Mouse (Mus musculus) brain, embryonic 14.5 days (tissue): ENCODE results near the gene Clmn. TPM values are rescaled to one million over a fixed set of nuclear protein-coding genes. Genes with fewer than 3 reads are reported as not detected.

Experiments
- DNase-seq: peaks from one replicate; pipeline ENCODE4 v3.0.0-alpha.2; 2011; ENCODE audit warnings: low read depth
- CTCF ChIP-seq: fragments of 200-500 bp; IDR thresholded peaks from 2 replicates; pipeline ENCODE4 v1.5.1; 2012; ENCODE audit warnings: inconsistent platforms, mild to moderate bottlenecking, moderate library complexity, borderline replicate concordance; ENCODE audit not compliant: insufficient read depth, insufficient read length; ENCODE audit errors: extremely low read depth
- POLR2A ChIP-seq: fragments of 200-500 bp; IDR thresholded peaks from 2 replicates; pipeline ENCODE4 v1.6.1; 2012; ENCODE audit warnings: mild to moderate bottlenecking, inconsistent platforms, borderline replicate concordance; ENCODE audit not compliant: poor library complexity, insufficient read depth, insufficient read length, severe bottlenecking; ENCODE audit errors: extremely low read depth
- polyA plus RNA-seq: library from polyadenylated mRNA; depleted of rRNA; stranded (reverse); fragments of >200 nt; gene quantifications from 2 replicates; pipeline ENCODE4 v1.2.3, GENCODE M21; 2012

The Clmn gene
- polyA plus RNA-seq, 1 experiment = 3.2 TPM

DNA sequence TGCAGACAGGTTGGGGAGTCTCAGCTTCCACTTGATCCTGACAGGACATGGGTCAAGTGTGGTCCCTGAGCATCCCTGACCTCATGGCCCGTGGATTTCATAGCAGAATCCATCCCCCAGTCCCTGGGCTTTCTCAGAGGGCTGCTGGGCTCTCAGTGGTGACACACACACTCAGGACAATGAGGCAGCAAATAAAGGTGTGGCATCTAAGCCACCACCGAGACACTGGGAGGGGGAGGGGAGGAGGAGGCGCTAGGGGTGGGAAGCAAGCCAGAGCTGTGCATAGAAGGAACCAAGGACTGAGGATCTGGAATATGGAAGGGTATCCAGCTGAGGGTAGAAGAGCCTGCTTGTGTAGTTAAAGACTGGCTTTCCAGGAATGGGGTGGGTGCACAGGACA is 11.2 kb upstream of the Clmn start:
- no peak for DNase-seq
- TF ChIP-seq CTCF = no peak
- no peak for TF ChIP-seq POLR2A

DNA sequence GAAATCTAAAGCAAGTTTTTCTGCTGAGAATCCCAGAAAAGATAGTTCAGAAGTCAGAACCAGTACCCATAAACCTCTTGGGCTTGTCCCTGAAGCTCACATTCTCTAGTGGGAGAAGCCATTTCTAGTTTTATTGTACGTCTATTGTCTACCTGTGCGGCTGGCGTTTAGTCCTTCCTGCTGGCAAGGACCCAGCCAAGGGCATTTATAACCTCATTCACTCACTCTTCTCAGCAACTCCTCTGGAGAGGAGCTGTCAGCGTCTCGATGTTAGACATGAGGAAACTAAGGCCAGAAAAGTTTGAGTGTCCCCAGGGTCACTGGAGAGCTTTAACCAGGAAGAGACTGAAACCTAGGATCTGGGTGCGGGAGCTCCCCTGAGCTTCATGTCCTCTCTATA is 7.1 kb upstream of the Clmn start:
- TF ChIP-seq POLR2A (no peak), CTCF (no peak)
- no peak for DNase-seq

DNA sequence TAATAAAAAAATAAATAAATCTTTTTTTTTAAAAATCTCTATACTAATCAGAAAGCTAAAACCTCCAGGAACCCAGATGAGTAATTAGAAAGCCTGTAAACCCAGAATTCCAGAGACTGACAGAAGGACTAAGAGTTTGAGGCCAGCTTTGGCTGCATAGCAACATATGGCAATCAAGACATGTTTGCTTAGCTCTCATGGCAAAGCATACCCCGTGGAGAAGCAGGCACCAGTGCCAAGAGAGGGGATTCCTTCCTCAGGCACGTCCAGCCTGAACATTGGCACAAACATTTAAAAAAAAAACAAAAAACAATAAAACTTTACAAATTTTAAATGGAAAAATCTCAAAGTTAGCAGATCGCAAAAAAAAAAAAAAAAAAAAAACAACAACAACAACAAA is 4.9 kb upstream of the Clmn start:
- DNase-seq = peak; percentile 53
- TF ChIP-seq POLR2A (no peak), CTCF (no peak)

DNA sequence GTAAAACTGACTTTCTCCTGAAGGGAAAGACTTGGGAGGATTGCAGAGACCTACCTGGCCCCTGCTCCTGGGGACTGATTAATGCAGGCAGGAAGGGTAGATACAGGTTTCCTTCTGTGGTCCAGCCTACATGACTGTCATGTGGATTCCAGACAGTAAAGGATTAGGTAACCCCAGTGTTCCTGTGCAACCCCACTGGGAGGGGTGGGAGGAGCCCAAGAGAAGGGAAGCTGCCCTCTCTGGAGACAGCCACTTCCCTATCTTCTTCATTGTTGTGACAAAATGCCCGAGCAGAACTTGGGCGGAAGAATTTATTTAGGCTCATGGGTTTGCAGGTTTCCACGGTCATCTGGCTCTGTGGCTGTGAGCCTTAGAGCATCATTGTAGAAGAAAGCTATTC is 3.6 kb upstream of the Clmn start:
- TF ChIP-seq CTCF (no peak), POLR2A (no peak)
- no peak for DNase-seq

DNA sequence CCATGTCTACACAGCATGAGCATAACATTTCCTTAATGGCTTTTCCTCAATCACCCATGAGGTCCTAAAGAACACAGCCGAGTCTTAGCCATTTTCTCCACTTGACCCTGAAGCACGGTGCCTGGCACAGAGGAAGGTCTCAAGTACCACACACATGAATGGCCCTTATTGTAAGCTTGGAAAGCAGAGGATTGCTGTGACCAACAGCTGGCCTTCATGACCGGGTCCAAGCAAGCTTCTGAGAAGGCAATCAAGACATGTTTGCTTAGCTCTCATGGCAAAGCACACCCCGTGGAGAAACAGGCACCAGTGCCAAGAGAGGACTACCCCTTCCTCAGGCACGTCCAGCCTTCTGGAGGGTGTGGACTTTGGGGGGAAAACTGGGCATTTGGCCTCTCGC is 3.0 kb upstream of the Clmn start:
- DNase-seq = no peak

DNA sequence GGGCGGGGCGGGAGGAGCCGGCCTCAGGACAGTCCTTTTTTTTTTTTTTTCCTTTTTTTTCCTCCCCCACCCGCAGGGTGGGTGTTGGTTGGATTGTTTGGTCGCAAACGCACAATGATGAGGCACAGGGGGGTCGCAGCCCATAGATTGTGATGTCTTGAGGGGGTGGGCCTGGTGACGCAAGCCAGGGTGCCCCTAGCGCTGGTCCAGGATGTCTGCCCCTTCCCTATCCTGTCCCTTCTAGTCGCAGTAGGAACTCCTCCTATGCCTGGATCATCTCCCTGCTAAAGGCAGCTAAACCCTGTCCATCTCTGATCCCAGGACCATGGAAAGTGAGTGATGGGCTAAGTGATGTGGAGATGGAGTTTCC is 275 bp upstream of the Clmn start:
- TF ChIP-seq POLR2A (no peak), CTCF (no peak)
- peak; percentile 44 for DNase-seq

More for the DNA sequence above, 3.0 kb upstream of the Clmn start:
- TF ChIP-seq CTCF = no peak
- no peak for TF ChIP-seq POLR2A

DNA sequence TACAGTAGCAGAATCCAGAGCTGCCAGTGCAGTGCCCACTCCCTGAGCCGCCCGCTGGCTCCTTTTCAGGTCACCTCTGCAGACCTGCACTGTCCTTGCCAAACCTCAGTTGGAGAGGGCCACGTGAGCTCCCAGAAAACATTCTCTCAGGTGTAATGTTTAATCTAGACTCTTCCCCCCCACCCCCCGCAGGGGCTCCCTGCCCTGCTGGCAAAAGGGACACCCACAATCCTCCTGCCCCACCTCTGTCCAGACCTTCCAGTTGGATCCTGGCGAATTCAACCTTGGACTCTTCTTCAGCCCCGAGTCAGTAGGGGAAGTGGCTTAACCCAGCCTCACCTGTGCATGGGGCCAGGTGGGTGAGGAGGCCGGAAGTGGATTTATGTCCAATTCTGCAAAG is 1.2 kb downstream of the Clmn start:
- TF ChIP-seq POLR2A (no peak), CTCF (no peak)
- no peak for DNase-seq

DNA sequence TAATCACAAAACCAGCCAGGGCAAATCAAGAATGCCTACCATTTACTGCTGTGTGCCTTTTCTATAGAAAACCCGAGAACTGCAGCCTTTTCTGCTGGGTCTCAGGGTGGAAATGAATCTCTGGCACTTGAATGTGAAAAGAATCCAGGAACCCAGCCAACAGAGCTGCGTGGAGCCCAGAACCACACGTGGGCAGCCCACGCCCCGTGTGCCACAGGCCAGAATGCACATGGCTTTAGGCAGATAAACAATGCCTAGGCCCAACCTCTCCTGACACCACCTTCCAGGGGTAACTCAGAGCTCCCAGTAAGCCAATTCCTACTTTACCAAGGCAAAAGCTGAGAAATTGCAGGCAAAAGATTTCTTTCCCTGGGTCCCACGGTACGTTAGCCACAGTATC is 5.7 kb downstream of the Clmn start:
- TF ChIP-seq CTCF (no peak), POLR2A (no peak)
- DNase-seq = peak; percentile 53

DNA sequence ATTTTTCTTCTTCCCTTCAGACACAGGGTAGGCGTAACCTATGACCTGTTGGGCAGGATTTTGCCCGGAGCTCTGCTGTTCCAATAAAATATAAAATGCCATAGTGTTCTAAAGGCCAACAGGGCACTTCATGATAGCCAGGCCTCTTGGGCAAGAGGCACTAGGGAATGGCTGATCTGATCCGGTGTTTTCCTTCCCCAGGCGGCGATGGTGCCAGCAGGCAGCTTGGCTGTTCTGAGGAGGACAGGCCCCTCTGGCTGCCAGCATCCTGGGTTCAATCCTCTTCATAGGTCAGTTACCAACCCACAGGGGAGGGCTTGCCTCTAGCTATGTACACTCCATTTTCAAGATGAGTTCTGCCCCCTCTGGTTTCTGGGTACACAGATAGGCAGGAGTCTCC is 6.1 kb downstream of the Clmn start:
- no peak for DNase-seq
- TF ChIP-seq CTCF = no peak
- TF ChIP-seq POLR2A = no peak

DNA sequence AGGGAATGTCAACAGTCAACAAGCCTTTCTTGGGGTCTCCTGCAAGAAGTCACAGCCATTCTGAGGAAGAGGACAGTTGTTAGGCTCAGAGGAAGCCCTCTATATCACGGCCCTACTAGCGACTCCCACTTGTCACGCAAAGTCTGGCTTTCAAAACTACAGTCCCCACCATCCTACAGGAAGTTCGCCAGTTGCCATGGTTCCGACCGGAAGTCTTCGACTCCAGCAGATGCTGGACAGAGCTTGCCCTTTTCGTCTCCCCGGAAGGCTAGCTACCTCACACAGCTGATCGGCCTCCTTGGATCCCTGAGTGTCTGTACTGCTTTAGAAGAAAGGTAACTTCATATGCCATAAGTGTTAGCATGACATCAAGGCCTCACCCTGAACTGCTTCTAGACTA is 7.3 kb downstream of the Clmn start:
- no peak for DNase-seq
- TF ChIP-seq CTCF (no peak), POLR2A (no peak)

DNA sequence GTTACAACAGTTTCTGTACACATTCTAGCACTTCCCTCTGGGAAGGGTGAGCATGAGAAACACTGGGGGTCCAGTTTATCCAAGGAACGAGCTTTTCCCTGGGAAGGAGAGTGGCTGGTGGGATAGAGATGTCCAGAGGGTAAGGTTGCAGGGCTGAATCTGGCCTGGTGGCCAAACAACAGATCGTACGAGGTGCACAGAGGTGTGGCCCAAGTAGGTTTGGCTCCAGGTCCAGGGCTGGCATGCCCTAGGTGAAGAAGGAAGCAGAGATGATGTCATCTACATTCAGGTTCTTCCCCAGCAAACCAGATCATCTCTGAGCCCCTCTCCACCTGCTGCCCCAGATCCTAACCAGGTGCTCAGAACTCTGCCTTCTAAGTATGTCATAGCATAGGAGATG is 8.3 kb downstream of the Clmn start:
- TF ChIP-seq CTCF = no peak
- TF ChIP-seq POLR2A = no peak
- DNase-seq = no peak

DNA sequence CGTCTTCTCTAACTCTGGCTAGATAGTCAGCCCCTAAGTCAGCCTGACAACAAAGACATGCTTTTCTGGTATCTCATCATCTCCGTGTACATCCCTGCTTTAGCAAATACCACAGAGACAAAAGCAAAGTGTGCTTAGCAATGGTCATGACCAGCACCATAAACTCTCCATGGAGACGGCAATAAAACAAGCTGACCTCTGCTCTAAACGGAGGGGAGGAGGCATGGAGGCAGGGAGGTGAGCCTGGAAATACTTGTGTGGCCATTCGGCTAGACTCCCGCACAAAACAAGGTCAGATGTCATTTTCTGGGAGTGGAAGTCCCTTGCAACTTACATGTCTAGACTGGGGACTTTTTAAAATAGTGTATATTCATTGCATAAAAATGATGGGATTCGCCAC is 9.3 kb downstream of the Clmn start:
- no peak for DNase-seq

DNA sequence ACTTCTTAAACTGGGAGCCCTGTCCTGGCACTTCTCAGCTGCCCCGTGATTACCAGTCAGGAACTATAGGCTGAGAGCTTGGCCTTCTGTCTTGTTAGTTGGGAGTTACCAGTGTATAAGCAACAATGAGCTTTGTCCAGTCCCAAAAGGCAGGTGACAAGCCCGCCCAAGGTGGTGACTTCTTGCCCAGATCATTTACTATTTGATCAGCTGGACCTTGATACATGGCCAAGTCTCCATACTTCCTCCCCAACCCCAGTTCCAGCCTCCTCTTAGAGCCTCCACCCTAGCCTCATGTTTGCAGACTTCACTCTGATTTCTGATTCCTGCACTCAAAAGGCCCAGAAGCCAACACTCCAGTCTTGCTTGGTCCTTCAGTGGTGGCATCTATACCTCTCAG is 10.1 kb downstream of the Clmn start:
- no peak for TF ChIP-seq POLR2A
- TF ChIP-seq CTCF = no peak
- DNase-seq = no peak

More for the DNA sequence above, 9.3 kb downstream of the Clmn start:
- TF ChIP-seq POLR2A (no peak), CTCF (no peak)
